Mouse (Mus musculus): ENCODE measurements around the gene F2rl1. TPM values are rescaled to one million over a fixed set of nuclear protein-coding genes. Genes with fewer than 3 reads are reported as not detected.
A peak's percentile ranks its signal among the peaks of the same experiment; 100 is the strongest.
"Not testable (repeated sequence)": the region's sequence is repeated elsewhere in the genome, so short reads cannot be mapped to it uniquely, and the experiment has no call there.

Gene F2rl1
- polyA plus RNA-seq, 1 experiment from 2014 or later = 34.4 TPM

DNA sequence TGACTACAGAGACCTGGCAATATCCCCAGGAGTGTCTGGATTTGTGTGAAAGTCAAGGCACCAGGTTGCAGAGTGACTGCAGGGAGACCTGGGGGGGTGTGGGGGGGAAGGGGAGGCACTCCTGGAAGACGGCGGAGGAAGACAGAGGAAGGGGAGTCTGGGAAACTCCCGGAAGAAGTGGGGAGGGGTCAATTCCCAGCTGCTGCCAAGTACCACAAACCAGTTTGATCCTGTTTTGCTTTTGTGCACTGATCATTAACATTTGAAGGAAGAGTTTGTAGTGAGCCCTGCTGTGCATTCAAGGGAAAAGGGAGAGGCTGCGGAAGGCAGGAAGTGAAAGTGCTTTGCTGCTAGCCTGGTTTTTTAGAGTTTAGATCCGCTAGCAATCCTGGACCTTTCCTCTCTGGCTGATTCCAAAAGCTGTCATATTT lies 9.1 kb upstream of the F2rl1 start:
- no peak for TF ChIP-seq CTCF (IDR thresholded peaks at IDR 0.05)
- ChIA-PET POLR2A (no interaction called here), CTCF (no interaction called here)
- DNase-seq (ENCODE audit: low read depth, low spot score) (no peak), ATAC-seq (no peak)
- H3K27me3 ChIP-seq = no peaks in the 10 kb centered on the region
- in situ Hi-C loops (cut with MboI; ENCODE audit: low pct_unique_long_range_greater_than_20kb) = no loop called here

DNA sequence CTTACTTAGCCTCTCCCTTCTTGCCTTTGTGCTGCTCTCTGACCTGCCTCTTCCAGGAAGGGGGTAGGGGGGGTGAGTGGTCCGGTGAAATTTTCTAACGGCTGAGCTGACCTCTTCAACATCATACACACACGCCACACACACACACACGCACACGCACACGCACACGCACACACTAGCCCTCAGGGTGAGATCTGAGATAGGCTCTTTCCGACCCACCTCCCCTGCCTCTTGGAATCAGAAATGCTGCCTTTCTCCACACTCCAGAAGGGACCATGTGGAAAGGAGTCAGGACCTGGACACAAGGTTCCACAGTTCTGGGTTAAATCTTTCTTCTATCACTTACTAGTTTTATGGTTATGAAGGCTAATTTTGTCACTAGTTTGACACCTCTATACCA lies 8.6 kb upstream of the F2rl1 start:
- H3K27me3 ChIP-seq = no peaks in the 10 kb centered on the region
- no peak for TF ChIP-seq CTCF (IDR thresholded peaks at IDR 0.05)
- CTCF ChIA-PET = no interaction called here
- in situ Hi-C loops (cut with MboI; ENCODE audit: low pct_unique_long_range_greater_than_20kb) = no loop called here
- ATAC-seq (no peak), DNase-seq (ENCODE audit: low read depth, low spot score) (no peak)
- POLR2A ChIA-PET = no interaction called here

DNA sequence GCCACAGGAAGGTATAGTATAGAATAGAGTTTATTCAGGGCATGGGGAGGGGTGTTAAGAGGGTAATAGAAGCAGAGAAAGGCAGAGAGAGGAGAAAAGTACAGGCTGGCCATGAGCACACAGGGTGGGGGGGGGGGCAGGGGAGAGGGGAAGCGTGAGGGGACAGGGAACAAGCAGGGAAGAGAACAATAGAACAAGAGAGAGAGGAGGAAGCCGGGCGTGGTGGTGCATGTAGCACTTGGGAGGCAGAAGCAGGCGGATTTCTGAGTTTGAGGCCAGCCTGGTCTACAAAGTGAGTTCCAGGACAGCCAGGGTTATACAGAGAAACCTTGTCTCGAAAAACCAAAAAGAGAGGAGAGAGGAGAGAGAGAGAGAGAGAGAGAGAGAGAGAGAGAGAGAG lies 8.1 kb upstream of the F2rl1 start:
- H3K27me3 ChIP-seq; POLR2A ChIA-PET; ATAC-seq; in situ Hi-C loops (cut with MboI; ENCODE audit: low pct_unique_long_range_greater_than_20kb); CTCF ChIA-PET; DNase-seq (ENCODE audit: low read depth, low spot score): not testable (repeated sequence)

DNA sequence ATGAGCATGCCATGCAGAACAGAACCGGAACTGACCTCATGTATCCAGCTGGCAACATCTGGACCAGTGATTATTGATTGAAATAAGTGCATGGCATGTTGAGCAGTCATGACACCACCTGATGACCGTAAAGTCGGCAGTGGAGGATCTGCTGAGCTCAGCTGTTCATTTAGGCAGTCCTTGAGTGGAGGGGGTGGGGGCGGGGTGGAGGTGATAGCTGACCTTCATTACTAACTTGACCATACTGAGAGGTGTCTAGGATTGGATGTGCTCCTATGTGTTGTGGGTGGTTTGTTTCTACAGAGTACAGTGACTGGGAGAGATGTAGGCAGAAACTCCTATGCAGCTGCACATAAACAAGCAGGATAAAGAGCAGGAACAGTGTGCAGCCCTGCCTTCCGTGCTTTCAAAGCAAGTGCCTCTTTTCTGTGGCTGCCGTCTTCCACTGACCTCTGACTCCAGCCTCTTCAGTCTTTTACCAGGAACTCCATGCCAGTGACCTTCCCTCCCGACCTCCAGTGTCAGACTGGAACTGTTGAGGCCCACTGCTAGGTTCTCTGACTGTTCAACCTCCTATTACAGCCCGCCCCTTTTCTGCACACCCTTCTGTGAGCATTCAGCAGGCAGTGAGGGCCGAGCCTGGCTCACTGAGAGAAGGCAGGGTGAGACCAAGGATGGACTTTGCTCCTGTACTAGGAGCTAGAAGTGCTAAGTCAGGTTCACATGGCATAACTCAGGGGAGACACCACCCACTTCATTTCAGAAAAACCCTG lies 6.4 kb upstream of the F2rl1 start:
- TF ChIP-seq CTCF (IDR thresholded peaks at IDR 0.05) = no peak
- DNase-seq (ENCODE audit: low read depth, low spot score) (no peak), ATAC-seq (no peak)
- in situ Hi-C loops (cut with MboI; ENCODE audit: low pct_unique_long_range_greater_than_20kb) = no loop called here
- CTCF ChIA-PET = interaction anchor here (1.2 kb wide), 1 partner anchor 47 kb away, joined by 3 read pairs; no protein-coding TSS in a partner anchor
- H3K27me3 ChIP-seq = no peaks in the 10 kb centered on the region
- POLR2A ChIA-PET = no interaction called here

DNA sequence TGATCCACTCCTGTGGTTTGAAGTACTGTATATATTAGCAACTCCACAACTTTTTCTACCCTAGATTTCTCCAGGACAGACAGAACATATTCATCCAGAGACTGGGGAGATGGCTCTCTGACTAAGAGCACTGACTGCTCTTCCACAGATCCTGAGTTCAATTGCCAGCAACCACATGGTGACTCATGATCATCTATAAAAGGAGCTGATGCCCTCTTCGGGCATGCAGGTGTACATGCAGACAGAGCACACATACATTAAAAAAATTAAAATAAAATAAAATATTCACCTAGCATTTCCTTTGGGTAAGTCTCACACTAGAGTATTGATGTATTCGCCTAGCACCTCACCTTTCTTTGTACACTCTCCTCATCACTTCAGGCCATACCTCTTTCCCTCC lies 4.2 kb upstream of the F2rl1 start:
- DNase-seq (ENCODE audit: low read depth, low spot score) (no peak), ATAC-seq (no peak)
- no peaks in the 10 kb centered on the region for H3K27me3 ChIP-seq
- ChIA-PET POLR2A (no interaction called here), CTCF (no interaction called here)
- TF ChIP-seq CTCF (IDR thresholded peaks at IDR 0.05) = no peak
- in situ Hi-C loops (cut with MboI; ENCODE audit: low pct_unique_long_range_greater_than_20kb) = no loop called here

DNA sequence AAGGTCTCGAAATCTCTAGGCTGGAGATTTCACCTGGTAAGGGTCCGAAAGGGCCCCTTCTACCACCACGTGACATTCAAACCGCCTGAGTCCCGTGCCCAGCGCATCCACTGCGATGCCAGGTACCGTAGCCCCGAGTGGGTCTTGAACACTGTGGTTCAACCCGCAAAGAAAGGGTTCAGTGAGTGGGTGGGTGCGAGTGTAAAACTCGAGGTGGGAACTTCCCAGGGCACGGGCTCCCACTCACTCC lies 678 bp downstream of the F2rl1 start:
- TF ChIP-seq CTCF (IDR thresholded peaks at IDR 0.05) = no peak
- ChIA-PET POLR2A (no interaction called here), CTCF (no interaction called here)
- DNase-seq (ENCODE audit: low read depth, low spot score) (no peak), ATAC-seq (no peak)
- in situ Hi-C loops (cut with MboI; ENCODE audit: low pct_unique_long_range_greater_than_20kb) = no loop called here
- H3K27me3 ChIP-seq = no peaks in the 10 kb centered on the region

DNA sequence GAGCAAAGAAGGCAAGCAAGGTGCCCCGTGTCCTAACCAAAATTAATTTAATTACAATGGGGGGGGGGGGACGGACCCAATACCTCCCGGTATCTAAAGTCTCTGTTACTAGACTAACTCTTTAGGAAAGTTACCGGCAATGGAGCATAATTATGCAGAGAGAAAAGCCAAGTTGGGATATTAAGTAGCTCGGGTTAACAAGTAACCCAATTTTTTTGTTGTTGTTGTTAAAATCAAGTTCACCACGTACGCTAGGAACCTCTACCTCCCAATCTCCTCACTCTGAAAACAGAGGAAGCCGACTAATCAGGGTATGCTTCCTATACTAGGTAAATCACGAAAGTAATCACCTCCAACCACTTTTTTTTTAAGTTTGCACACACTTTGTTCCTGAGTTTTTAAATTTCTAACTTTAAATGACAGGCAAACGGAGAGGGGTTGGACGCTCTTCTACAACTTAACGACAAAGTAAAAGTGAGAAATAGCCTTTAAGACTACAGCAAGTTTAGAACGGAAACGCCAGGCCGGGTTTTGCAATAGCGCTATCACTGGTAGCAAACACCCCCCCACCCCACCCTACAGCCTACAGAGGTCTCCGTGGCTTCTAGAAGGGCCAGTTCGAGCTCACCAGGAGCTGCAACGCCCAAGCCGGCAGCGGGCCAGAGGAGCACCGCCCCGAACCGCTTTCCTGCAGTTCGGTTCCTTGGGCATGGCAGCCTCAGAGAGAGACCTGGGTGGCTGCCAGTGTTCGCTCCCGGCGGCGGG lies 1.2 kb downstream of the F2rl1 start:
- in situ Hi-C loops (cut with MboI; ENCODE audit: low pct_unique_long_range_greater_than_20kb) = no loop called here
- CTCF ChIA-PET = no interaction called here
- POLR2A ChIA-PET = no interaction called here
- TF ChIP-seq CTCF (IDR thresholded peaks at IDR 0.05) = no peak
- H3K27me3 ChIP-seq = no peaks in the 10 kb centered on the region
- DNase-seq (ENCODE audit: low read depth, low spot score) (no peak), ATAC-seq (peak; percentile 52)

DNA sequence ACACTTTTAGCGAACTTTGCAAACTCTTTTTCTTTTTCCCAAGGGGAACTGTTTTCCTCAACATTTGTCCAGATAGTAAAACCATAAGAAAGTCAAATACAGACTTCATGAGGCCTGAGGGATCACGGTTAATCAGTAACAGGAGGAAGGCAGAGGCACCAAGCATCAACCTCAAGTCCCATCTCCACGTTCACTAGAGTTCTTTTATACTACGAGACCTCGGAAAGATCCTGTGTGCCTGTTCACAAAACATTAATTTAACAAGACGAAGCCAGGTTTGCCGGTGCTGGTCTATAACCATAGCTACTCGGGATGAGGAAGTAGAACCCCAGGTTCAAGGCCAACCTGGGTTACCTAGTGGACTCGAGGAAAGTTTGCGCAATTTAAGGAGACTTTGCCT lies 2.9 kb downstream of the F2rl1 start:
- DNase-seq (ENCODE audit: low read depth, low spot score) = no peak
- POLR2A ChIA-PET = no interaction called here
- no peak for TF ChIP-seq CTCF (IDR thresholded peaks at IDR 0.05)
- no peak for ATAC-seq
- CTCF ChIA-PET = interaction anchor here (1.1 kb wide), 1 partner anchor 15 kb away, joined by 3 read pairs; no protein-coding TSS in a partner anchor
- no peaks in the 10 kb centered on the region for H3K27me3 ChIP-seq
- in situ Hi-C loops (cut with MboI; ENCODE audit: low pct_unique_long_range_greater_than_20kb) = no loop called here

DNA sequence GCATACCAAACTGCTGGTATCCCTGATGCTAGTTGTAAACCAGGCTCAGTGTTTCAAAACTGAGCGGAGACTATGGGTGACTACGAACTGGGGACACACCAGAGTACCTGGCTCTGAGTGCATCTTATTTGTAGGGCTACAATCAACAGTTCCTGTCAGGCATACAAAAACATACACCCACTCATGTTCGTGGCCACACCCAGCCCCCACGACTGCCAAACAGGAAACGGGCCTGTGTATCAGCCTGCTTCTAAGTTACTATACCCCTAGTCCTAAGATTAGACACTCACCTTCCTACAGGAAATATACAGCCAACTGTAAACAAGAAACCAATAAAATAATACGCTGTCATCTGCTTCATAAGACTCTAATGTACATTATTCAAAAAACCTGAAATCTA lies 4.0 kb downstream of the F2rl1 start:
- no peaks in the 10 kb centered on the region for H3K27me3 ChIP-seq
- ATAC-seq (no peak), DNase-seq (ENCODE audit: low read depth, low spot score) (no peak)
- ChIA-PET CTCF (interaction anchor here (1.1 kb wide), 1 partner anchor 14 kb away, joined by 3 read pairs; no protein-coding TSS in a partner anchor), POLR2A (no interaction called here)
- TF ChIP-seq CTCF (IDR thresholded peaks at IDR 0.05) = no peak
- in situ Hi-C loops (cut with MboI; ENCODE audit: low pct_unique_long_range_greater_than_20kb) = no loop called here

DNA sequence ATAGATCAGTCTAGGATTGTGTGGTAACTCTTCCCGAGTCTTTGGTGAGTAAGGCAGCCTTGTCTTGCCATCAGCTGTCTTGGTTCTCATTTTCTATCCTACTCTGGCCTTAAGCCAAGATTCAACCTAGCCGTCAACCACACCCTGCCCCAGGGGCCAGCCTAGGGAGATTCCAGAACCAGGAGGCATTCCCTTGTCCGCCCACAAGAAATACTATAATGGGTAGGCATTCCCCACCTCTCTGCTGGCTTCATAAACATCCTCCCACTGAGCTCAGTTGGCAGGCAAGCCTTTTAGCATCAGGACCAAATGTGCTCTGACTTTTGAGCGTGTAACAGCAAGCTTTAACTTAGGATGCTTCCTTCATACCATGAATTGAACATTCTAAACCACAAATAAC lies 10.3 kb downstream of the F2rl1 start:
- ChIA-PET POLR2A (no interaction called here), CTCF (interaction anchor here (1.9 kb wide), 1 partner anchor 9 kb away, joined by 5 read pairs; no protein-coding TSS in a partner anchor)
- no peaks in the 10 kb centered on the region for H3K27me3 ChIP-seq
- in situ Hi-C loops (cut with MboI; ENCODE audit: low pct_unique_long_range_greater_than_20kb) = no loop called here
- DNase-seq (ENCODE audit: low read depth, low spot score) (no peak), ATAC-seq (no peak)
- no peak for TF ChIP-seq CTCF (IDR thresholded peaks at IDR 0.05)

DNA sequence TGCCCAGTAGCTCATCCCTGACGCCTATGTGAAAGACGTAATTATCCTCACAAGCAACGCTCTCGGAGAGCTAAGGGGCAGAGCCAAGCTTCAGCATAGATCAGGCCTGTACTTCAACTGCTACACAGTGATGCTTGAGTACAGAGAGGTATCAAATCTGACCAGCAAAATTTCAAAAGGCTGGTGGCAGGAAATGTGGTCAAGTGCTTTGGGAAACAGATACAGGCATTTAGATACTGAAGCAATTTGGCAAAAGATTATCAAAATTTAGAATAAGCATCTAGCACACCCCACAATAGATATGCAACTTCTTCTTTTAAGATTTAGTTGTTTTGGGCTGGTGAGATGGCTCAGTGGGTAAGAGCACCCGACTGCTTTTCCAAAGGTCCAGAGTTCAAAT lies 15.0 kb downstream of the F2rl1 start:
- no peak for TF ChIP-seq CTCF (IDR thresholded peaks at IDR 0.05)
- DNase-seq (ENCODE audit: low read depth, low spot score) (no peak), ATAC-seq (no peak)
- CTCF ChIA-PET = no interaction called here
- in situ Hi-C loops (cut with MboI; ENCODE audit: low pct_unique_long_range_greater_than_20kb) = no loop called here
- H3K27me3 ChIP-seq = no peaks in the 10 kb centered on the region
- POLR2A ChIA-PET = no interaction called here

All from Patski (cell line).